Mouse (Mus musculus) heart, embryonic 14.5 days (tissue): ENCODE results near the gene Hlx. TPM values are rescaled to one million over a fixed set of nuclear protein-coding genes. Genes with fewer than 3 reads are reported as not detected.

Experiments used
- ATAC-seq: fragments of 200-750 bp; cut with Nextera tagmentation; 2 replicates; pipeline ENCODE4 v1.8.0; 2017; ENCODE audit warnings: low read depth, moderate TSS enrichment; ENCODE audit not compliant: insufficient number of reproducible peaks, insufficient read depth, low FRiP score
- H3K27ac ChIP-seq, 2 experiments: fragments of 200-500 bp in 1 of 2; fragments of 300-500 bp in 1 of 2; sonication (generic) in 1 of 2; replicated peaks in 1 of 2; 2 replicates each; pipeline ENCODE4 v1.5.1; 2012 to 2014; ENCODE audit warnings: low read depth in 2 of 2, low read length in 2 of 2, control low read depth in 1 of 2, mild to moderate bottlenecking in 1 of 2, mixed read lengths in 1 of 2; ENCODE audit not compliant: control insufficient read depth in 1 of 2, insufficient read depth in 1 of 2
- H3K27me3 ChIP-seq: fragments of 300-500 bp; sonication (generic); 2 replicates; pipeline ENCODE4 v1.6.1; 2014; ENCODE audit warnings: mild to moderate bottlenecking, low read length, control low read depth; ENCODE audit not compliant: control insufficient read depth, insufficient read depth
- H3K36me3 ChIP-seq: fragments of 300-500 bp; sonication (generic); 2 replicates; pipeline ENCODE4 v1.6.1; 2014; ENCODE audit warnings: mild to moderate bottlenecking, control low read depth, low read length, mixed read lengths; ENCODE audit not compliant: control insufficient read depth, insufficient read depth
- H3K4me1 ChIP-seq, 2 experiments: fragments of 200-500 bp in 1 of 2; fragments of 300-500 bp in 1 of 2; sonication (generic) in 1 of 2; 2 replicates each; pipeline ENCODE4 v1.6.1; 2012 to 2014; ENCODE audit warnings: low read length in 2 of 2, control low read depth in 1 of 2, mixed read lengths in 1 of 2; ENCODE audit not compliant: control insufficient read depth in 2 of 2, insufficient read depth in 2 of 2
- H3K4me2 ChIP-seq: fragments of 300-500 bp; sonication (generic); 2 replicates; pipeline ENCODE4 v1.6.1; 2014; ENCODE audit warnings: mild to moderate bottlenecking, low read length
- H3K4me3 ChIP-seq, 2 experiments: fragments of 200-500 bp in 1 of 2; fragments of 300-500 bp in 1 of 2; sonication (generic) in 1 of 2; 2 replicates each; pipeline ENCODE4 v1.5.1; 2012 to 2014; ENCODE audit warnings: low read length in 2 of 2, mild to moderate bottlenecking in 2 of 2, control low read depth in 1 of 2, low read depth in 1 of 2, moderate library complexity in 1 of 2; ENCODE audit not compliant: control insufficient read depth in 1 of 2, insufficient read depth in 1 of 2
- H3K9ac ChIP-seq: fragments of 300-500 bp; sonication (generic); 2 replicates; pipeline ENCODE4 v1.6.1; 2014; ENCODE audit warnings: mild to moderate bottlenecking, low read length
- H3K9me3 ChIP-seq: fragments of 300-500 bp; sonication (generic); 2 replicates; pipeline ENCODE4 v1.6.1; 2016; ENCODE audit warnings: low read length, control low read depth; ENCODE audit not compliant: control insufficient read depth
- WGBS: fragments of 180-500 bp; shearing (Covaris S2); extraction: QIAGEN DNeasy Blood & Tissue Kit; methylation state at CpG from one replicate; pipeline ENCODE4 v1.1.7; 2014; 5-methylcytosine and 5-hydroxymethylcytosine counted together
- polyA plus RNA-seq: library from polyadenylated mRNA; unstranded; fragments of >200 nt; fragmentation: Nextera tagmentation; extraction: Ambion mirVana; gene quantifications from 2 replicates; pipeline ENCODE4 v1.2.1, GENCODE M21; 2014

The Hlx gene
- polyA plus RNA-seq, 1 experiment from 2014 or later, result 7.7 TPM

- Histone ChIP-seq H3K4me2 (peak overlapping the region; percentile 59), H3K9ac (no peak overlapping the region), H3K9me3 (no peaks in the 10 kb centered on the region), H3K4me1 (peaks cover 7 to 12% of the 10 kb centered on the region in 2 experiments), H3K27ac (peak overlapping the region; percentile 20 to 62; a peak in 3 of 4 replicates), H3K27me3 (no peaks in the 10 kb centered on the region), H3K36me3 (no peaks in the 10 kb centered on the region), H3K4me3 (peak overlapping the region; percentile 2 to 19; a peak in 3 of 4 replicates)
- WGBS, result 6% methylated on average over 18 of the region's 18 CpGs
- peak; percentile 69; the same call in 1 of the 2 replicates for ATAC-seq
These were observed 38.9 kb upstream of the Hlx start for GRCm38 (mm10) chr1:184771202-184771890.

DNA sequence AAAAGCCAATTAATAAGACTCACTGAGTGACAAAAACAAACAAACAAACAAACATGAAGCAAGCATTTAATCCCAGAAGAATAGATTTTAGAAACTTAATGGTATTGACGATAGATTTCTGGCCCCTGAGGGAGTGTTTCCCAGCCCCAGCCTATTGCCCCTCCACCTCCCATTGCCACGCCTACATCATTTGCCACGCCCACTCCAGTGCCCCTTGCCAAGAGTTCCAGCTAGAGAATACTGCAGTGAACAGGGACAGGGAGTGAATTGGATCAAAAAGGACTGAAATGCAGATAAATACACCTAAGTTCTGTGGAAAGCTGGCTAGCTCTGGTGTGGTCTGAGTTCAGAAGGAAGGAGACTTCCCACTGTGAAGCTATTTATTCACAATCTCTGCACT lies 31.4 kb upstream of the Hlx start:
- H3K9ac ChIP-seq, result no peak overlapping the region
- H3K36me3 ChIP-seq, result no peaks in the 10 kb centered on the region
- no peak overlapping the region for H3K4me3 ChIP-seq
- no peak overlapping the region for H3K4me2 ChIP-seq
- no peaks in the 10 kb centered on the region for H3K4me1 ChIP-seq
- H3K27ac ChIP-seq, result no peak overlapping the region
- no peaks in the 10 kb centered on the region for H3K27me3 ChIP-seq
- no peaks in the 10 kb centered on the region for H3K9me3 ChIP-seq
- WGBS, result 49% methylated on average over 3 of the region's 3 CpGs
- no peak for ATAC-seq

- no peaks in the 10 kb centered on the region for H3K9me3 ChIP-seq
- H3K27me3 ChIP-seq, result no peaks in the 10 kb centered on the region
- 61% methylated on average over 5 of the region's 5 CpGs for WGBS
- no peak overlapping the region for H3K4me3 ChIP-seq
- H3K9ac ChIP-seq, result no peak overlapping the region
- no peak for ATAC-seq
- no peaks in the 10 kb centered on the region for H3K36me3 ChIP-seq
- H3K27ac ChIP-seq, result no peak overlapping the region
- no peak overlapping the region for H3K4me2 ChIP-seq
- no peaks in the 10 kb centered on the region for H3K4me1 ChIP-seq
These were observed 30.5 kb upstream of the Hlx start for GRCm38 (mm10) chr1:184762941-184763340.

DNA sequence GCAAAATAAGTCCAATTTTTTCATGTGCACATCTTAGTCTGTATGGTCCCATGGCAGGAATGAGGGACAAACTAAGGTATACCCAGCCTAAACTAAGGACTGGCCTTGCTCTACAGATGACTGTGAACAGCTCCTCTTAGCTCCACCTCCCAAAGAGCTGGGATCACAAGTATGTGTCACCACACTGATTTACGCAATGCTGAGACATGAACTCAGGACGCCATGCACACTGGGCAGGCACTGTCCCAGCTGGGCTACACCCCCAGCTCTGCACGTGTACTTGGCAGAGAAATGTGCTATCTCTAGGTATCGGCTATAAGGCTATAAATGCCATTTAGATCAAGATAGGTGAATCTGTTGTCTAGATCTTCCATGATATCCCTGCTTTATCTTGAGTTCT lies 29.6 kb upstream of the Hlx start:
- Histone ChIP-seq H3K9ac (no peak overlapping the region), H3K27ac (no peak overlapping the region), H3K9me3 (no peaks in the 10 kb centered on the region), H3K4me3 (no peak overlapping the region), H3K4me2 (no peak overlapping the region), H3K4me1 (no peaks in the 10 kb centered on the region), H3K36me3 (no peaks in the 10 kb centered on the region), H3K27me3 (no peaks in the 10 kb centered on the region)
- ATAC-seq, result no peak
- 72% methylated on average over 4 of the region's 4 CpGs for WGBS

DNA sequence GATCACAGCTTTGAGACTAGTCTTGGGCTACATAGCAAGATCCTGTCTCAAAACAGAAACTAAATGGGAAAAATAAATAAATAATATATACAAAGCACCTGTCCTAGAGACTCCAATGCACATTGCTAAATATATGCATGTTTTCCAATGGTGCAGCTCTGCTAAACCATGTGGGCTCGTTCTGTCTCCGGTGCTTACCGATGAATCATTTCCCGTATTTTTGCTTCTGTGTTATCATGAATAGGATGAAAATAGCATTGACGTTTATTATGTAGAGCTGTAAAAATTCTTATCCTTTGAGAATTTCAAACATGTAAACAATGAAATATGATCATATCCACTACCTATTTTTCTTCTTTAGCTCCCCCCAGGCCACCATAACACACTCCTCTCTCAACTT lies 20.3 kb upstream of the Hlx start:
- no peak for ATAC-seq
- H3K27me3 ChIP-seq, result no peaks in the 10 kb centered on the region
- no peaks in the 10 kb centered on the region for H3K36me3 ChIP-seq
- WGBS, result 78% methylated on average over 5 of the region's 5 CpGs
- no peak overlapping the region for H3K27ac ChIP-seq
- no peaks in the 10 kb centered on the region for H3K9me3 ChIP-seq
- H3K9ac ChIP-seq, result no peak overlapping the region
- H3K4me2 ChIP-seq, result no peak overlapping the region
- H3K4me1 ChIP-seq, result peaks cover 14 to 20% of the 10 kb centered on the region in 2 experiments
- H3K4me3 ChIP-seq, result no peak overlapping the region

- ATAC-seq, result no peak
- peaks cover 8 to 9% of the 10 kb centered on the region in 2 experiments; a peak in 3 of 4 replicates for H3K4me1 ChIP-seq
- H3K36me3 ChIP-seq, result no peaks in the 10 kb centered on the region
- no peak overlapping the region for H3K9ac ChIP-seq
- H3K27me3 ChIP-seq, result no peaks in the 10 kb centered on the region
- no peaks in the 10 kb centered on the region for H3K9me3 ChIP-seq
- WGBS, result 70% methylated on average over 11 of the region's 11 CpGs
- no peak overlapping the region for H3K4me3 ChIP-seq
- H3K27ac ChIP-seq, result no peak overlapping the region
- no peak overlapping the region for H3K4me2 ChIP-seq
These were observed 17.8 kb upstream of the Hlx start for GRCm38 (mm10) chr1:184750114-184750664.

GRCm38 (mm10) chr1:184748692-184749152 lies 16.3 kb upstream of the Hlx start:
- peak; percentile 69 for ATAC-seq
- H3K27ac ChIP-seq, result peak overlapping the region; percentile 42 to 76; a peak in 3 of 4 replicates
- no peak overlapping the region for H3K9ac ChIP-seq
- H3K27me3 ChIP-seq, result no peaks in the 10 kb centered on the region
- no peaks in the 10 kb centered on the region for H3K9me3 ChIP-seq
- no peak overlapping the region for H3K4me3 ChIP-seq
- H3K4me2 ChIP-seq, result no peak overlapping the region
- peaks cover 9 to 10% of the 10 kb centered on the region in 2 experiments for H3K4me1 ChIP-seq
- H3K36me3 ChIP-seq, result no peaks in the 10 kb centered on the region
- 34% methylated on average over 14 of the region's 14 CpGs for WGBS
